Mouse (Mus musculus): ENCODE data around the gene Traf5. TPM values are rescaled to one million over a fixed set of nuclear protein-coding genes. Genes with fewer than 3 reads are reported as not detected.
A peak's percentile ranks its signal among the peaks of the same experiment; 100 is the strongest.

The Traf5 gene
- polyA plus RNA-seq, 1 experiment from 2014 or later, result 31.5 TPM

DNA sequence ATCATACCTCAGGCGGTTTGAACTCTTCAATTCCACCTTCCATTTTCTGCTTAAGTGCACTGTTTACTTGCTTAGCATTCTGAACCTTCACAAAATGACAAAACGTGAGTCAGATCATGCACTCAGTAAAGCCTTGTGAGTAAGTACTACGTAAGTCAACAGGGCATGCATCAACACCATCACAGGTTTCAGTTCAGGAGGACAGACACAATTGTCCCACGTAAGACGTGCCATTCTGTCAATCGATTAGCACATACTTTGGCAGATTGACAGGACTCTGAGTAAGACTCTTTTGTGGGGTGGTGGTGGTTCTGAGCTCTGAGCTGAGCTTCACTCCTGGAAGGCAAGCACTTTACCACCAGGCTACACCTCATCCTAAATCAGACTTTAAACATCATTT lies 23.9 kb upstream of the Traf5 start:
- no peak overlapping the region for H3K27ac ChIP-seq (ENCODE audit: low read length)
- H3K36me3 ChIP-seq (ENCODE audit: control insufficient read depth, insufficient read depth, low read length), result peaks cover 26% of the 10 kb centered on the region
- H3K9me3 ChIP-seq (replicated peaks; ENCODE audit: control insufficient read depth, low read length), result no peaks in the 10 kb centered on the region
- H3K4me2 ChIP-seq (ENCODE audit: low read depth, low read length), result no peak overlapping the region
- H3K4me1 ChIP-seq (ENCODE audit: control insufficient read depth, insufficient read depth, low read length), result no peaks in the 10 kb centered on the region
- H3K27me3 ChIP-seq (ENCODE audit: control insufficient read depth, insufficient read depth, low read length), result no peaks in the 10 kb centered on the region
- WGBS, result 89% methylated on average over 6 of the region's 6 CpGs
- ATAC-seq (ENCODE audit: insufficient read depth, low FRiP score), result no peak
- H3K9ac ChIP-seq (ENCODE audit: low read length), result no peak overlapping the region
- no peak overlapping the region for H3K4me3 ChIP-seq (replicated peaks; ENCODE audit: low read length)

DNA sequence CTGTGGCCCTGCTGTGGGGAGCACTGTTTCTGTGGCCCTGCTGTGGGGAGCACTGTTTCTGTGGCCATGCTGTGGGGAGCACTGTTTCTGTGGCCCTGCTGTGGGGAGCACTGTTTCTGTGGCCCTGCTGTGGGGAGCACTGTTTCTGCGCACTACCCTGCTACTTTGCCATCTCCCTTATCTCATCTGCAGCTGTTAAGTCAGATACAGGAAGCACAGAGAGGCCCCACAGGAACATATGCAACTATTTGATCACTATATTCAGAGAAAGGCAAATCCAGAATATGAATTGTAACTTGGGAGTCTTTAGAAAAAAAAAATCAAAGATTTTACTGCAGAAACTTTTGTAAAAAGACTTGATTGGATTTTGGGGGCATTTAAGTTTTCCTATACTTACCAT lies 23.0 kb upstream of the Traf5 start:
- no peak overlapping the region for H3K27ac ChIP-seq (ENCODE audit: low read length)
- 81% methylated on average over 1 of the region's 1 CpGs for whole genome bisulfite sequencing
- H3K9me3 ChIP-seq (replicated peaks; ENCODE audit: control insufficient read depth, low read length), result no peaks in the 10 kb centered on the region
- H3K27me3 ChIP-seq (ENCODE audit: control insufficient read depth, insufficient read depth, low read length), result no peaks in the 10 kb centered on the region
- no peaks in the 10 kb centered on the region for H3K4me1 ChIP-seq (ENCODE audit: control insufficient read depth, insufficient read depth, low read length)
- peaks cover 21% of the 10 kb centered on the region for H3K36me3 ChIP-seq (ENCODE audit: control insufficient read depth, insufficient read depth, low read length)
- no peak overlapping the region for H3K4me2 ChIP-seq (ENCODE audit: low read depth, low read length)
- no peak overlapping the region for H3K4me3 ChIP-seq (replicated peaks; ENCODE audit: low read length)
- no peak for ATAC-seq (ENCODE audit: insufficient read depth, low FRiP score)
- no peak overlapping the region for H3K9ac ChIP-seq (ENCODE audit: low read length)

DNA sequence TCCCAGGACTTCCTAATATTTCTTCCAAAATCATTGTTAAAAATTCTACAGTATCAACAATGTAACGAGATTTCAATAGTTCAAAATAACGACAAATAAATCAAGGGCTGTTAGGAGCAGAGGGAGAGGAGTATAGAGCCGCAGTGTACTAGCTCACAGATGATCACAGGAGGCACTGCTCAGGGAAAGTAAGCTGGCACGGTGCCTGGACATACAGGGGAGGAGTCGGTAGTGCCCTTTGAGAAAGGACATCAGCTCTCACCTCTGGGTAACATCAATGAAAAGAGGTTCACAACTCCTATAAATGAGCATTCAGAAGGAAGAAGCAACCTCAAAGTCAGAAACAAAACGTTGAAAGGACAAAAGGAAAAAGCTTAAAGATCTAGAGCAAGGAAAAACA lies 16.8 kb upstream of the Traf5 start:
- H3K36me3 ChIP-seq (ENCODE audit: control insufficient read depth, insufficient read depth, low read length), result no peaks in the 10 kb centered on the region; the same call in 1 of the 2 replicates
- no peak overlapping the region for H3K9ac ChIP-seq (ENCODE audit: low read length)
- H3K4me1 ChIP-seq (ENCODE audit: control insufficient read depth, insufficient read depth, low read length), result no peaks in the 10 kb centered on the region
- no peaks in the 10 kb centered on the region for H3K9me3 ChIP-seq (replicated peaks; ENCODE audit: control insufficient read depth, low read length)
- no peaks in the 10 kb centered on the region for H3K27me3 ChIP-seq (ENCODE audit: control insufficient read depth, insufficient read depth, low read length)
- no peak overlapping the region for H3K4me3 ChIP-seq (replicated peaks; ENCODE audit: low read length)
- no peak overlapping the region for H3K27ac ChIP-seq (ENCODE audit: low read length)
- 54% methylated on average over 6 of the region's 6 CpGs for WGBS
- no peak overlapping the region for H3K4me2 ChIP-seq (ENCODE audit: low read depth, low read length)
- ATAC-seq (ENCODE audit: insufficient read depth, low FRiP score), result no peak

DNA sequence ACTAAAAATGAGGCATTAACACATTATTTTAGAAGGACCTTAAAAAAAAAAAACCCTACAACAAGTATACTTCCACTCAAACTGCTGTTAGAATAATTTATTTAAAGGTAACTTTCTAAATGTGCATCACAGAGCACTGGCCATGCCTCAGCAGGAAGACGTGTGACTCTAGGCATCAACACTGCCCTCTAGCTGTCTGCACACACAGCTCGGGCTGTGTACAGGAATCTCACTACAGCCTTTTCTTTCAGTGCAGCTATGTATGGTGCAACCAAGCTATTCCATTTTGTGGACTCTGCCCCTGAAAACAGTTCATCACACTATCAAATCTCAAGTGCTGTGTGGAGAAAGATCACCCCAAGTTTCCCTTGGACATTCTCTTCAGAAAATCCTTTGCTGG lies 15.0 kb upstream of the Traf5 start:
- Histone ChIP-seq H3K4me3 (replicated peaks; ENCODE audit: low read length) (no peak overlapping the region), H3K36me3 (ENCODE audit: control insufficient read depth, insufficient read depth, low read length) (no peaks in the 10 kb centered on the region)
- WGBS, result 10% methylated on average over 2 of the region's 2 CpGs

DNA sequence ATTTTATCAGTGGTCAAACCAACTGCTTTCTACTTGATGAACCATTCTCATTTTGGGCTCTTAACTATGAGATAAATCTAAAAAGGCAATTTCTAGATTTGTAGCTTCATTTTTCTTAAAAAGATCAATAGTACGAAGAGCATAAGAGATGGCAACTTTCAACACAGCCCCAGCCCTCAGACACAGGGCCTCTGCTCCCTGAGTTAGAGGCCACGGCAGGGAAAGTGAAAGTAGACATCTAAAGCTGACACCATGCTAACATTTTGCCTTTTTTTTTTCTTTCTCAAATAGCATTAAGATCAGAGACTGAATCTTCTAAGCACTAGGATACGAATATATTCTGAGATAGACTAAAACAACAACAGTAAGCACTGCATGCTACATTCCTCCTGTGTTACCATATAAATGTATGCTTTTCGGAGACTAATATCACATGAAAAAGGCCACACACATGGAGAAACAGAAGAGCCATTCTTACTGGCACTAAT lies 13.6 kb upstream of the Traf5 start:
- WGBS, result 90% methylated on average over 4 of the region's 4 CpGs
- H3K4me1 ChIP-seq (ENCODE audit: control insufficient read depth, insufficient read depth, low read length), result no peaks in the 10 kb centered on the region
- H3K9me3 ChIP-seq (replicated peaks; ENCODE audit: control insufficient read depth, low read length), result no peaks in the 10 kb centered on the region
- no peak overlapping the region for H3K27ac ChIP-seq (ENCODE audit: low read length)
- H3K36me3 ChIP-seq (ENCODE audit: control insufficient read depth, insufficient read depth, low read length), result no peaks in the 10 kb centered on the region
- H3K4me3 ChIP-seq (replicated peaks; ENCODE audit: low read length), result no peak overlapping the region
- no peaks in the 10 kb centered on the region for H3K27me3 ChIP-seq (ENCODE audit: control insufficient read depth, insufficient read depth, low read length)
- no peak overlapping the region for H3K9ac ChIP-seq (ENCODE audit: low read length)
- no peak for ATAC-seq (ENCODE audit: insufficient read depth, low FRiP score)
- no peak overlapping the region for H3K4me2 ChIP-seq (ENCODE audit: low read depth, low read length)

More for the DNA sequence above, 15.0 kb upstream of the Traf5 start:
- Histone ChIP-seq H3K9me3 (replicated peaks; ENCODE audit: control insufficient read depth, low read length) (no peaks in the 10 kb centered on the region), H3K4me1 (ENCODE audit: control insufficient read depth, insufficient read depth, low read length) (no peaks in the 10 kb centered on the region), H3K4me2 (ENCODE audit: low read depth, low read length) (no peak overlapping the region), H3K27ac (ENCODE audit: low read length) (no peak overlapping the region), H3K27me3 (ENCODE audit: control insufficient read depth, insufficient read depth, low read length) (no peaks in the 10 kb centered on the region), H3K9ac (ENCODE audit: low read length) (no peak overlapping the region)
- ATAC-seq (ENCODE audit: insufficient read depth, low FRiP score), result peak; percentile 77; the same call in 1 of the 2 replicates

DNA sequence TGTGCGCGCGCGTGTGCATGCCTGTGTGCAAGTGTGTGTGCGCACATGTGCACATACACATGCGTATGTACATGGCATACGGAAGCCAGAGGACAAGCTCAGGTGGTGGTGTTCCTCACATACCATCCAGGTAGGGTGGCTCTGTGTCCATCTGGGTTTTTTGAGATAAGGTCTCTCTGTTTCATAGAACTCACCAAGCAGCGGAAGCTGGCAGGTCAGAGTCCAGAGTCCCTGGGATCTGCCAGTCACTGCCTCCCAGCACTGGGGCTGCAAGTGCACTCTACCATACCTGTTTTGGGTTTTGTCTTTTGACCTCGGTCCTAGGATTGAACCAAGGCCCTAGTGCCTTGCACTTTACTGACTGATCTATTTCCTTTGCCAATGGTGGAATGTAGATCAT lies 11.7 kb upstream of the Traf5 start:
- 96% methylated on average over 9 of the region's 9 CpGs for WGBS
- no peak for ATAC-seq (ENCODE audit: insufficient read depth, low FRiP score)
- no peaks in the 10 kb centered on the region for H3K9me3 ChIP-seq (replicated peaks; ENCODE audit: control insufficient read depth, low read length)

DNA sequence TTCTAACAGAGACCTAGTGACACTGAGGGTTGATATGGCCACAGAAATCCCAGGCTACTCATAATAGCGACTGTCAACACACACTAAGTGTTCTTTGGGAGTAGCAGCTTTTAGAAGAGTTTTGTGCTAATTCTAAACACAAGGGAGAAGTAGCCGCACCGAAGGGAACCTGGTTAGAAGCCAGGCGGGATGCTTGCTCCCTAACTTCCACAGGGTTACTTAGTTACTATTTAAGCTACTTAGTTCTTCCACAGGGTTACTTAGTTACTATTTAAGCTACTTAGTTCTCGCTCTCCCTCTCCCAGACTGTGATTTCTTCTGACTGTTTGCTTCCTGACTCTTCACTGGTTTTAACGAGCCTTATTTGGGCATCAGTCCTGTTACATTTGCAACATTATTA lies 10.8 kb upstream of the Traf5 start:
- Histone ChIP-seq H3K4me2 (ENCODE audit: low read depth, low read length) (no peak overlapping the region), H3K9ac (ENCODE audit: low read length) (no peak overlapping the region), H3K27me3 (ENCODE audit: control insufficient read depth, insufficient read depth, low read length) (no peaks in the 10 kb centered on the region), H3K9me3 (replicated peaks; ENCODE audit: control insufficient read depth, low read length) (no peaks in the 10 kb centered on the region), H3K4me1 (ENCODE audit: control insufficient read depth, insufficient read depth, low read length) (no peaks in the 10 kb centered on the region), H3K4me3 (replicated peaks; ENCODE audit: low read length) (no peak overlapping the region), H3K36me3 (ENCODE audit: control insufficient read depth, insufficient read depth, low read length) (0 out of 2 replicates have a peak, but pooled peaks cover 5% of the 10 kb centered on the region), H3K27ac (ENCODE audit: low read length) (no peak overlapping the region)
- no peak for ATAC-seq (ENCODE audit: insufficient read depth, low FRiP score)
- 83% methylated on average over 6 of the region's 6 CpGs for WGBS

More for the DNA sequence above, 11.7 kb upstream of the Traf5 start:
- no peaks in the 10 kb centered on the region for H3K27me3 ChIP-seq (ENCODE audit: control insufficient read depth, insufficient read depth, low read length)
- no peak overlapping the region for H3K9ac ChIP-seq (ENCODE audit: low read length)
- 0 out of 2 replicates have a peak, but pooled peaks cover 5% of the 10 kb centered on the region for H3K36me3 ChIP-seq (ENCODE audit: control insufficient read depth, insufficient read depth, low read length)
- no peak overlapping the region for H3K4me3 ChIP-seq (replicated peaks; ENCODE audit: low read length)
- no peaks in the 10 kb centered on the region for H3K4me1 ChIP-seq (ENCODE audit: control insufficient read depth, insufficient read depth, low read length)
- H3K27ac ChIP-seq (ENCODE audit: low read length), result no peak overlapping the region
- H3K4me2 ChIP-seq (ENCODE audit: low read depth, low read length), result no peak overlapping the region

DNA sequence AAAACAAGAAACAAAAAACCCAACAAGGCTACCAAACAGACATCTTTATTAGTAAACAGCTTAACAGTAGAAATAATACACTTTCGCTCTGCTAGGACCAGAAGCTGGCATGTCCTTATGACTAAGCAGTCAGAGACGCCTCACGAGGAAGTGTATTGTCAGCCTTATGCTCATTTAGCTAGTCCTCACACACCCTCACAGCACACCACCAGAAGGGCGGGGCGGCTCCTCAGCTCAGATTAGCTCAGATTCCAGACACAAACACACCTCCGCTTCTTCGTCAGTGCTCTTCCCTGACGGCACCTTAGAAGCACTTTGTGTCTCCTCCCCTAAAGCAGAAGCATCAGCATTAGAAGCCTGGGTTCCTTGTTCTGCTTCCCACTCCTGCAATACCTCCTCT lies 9.0 kb upstream of the Traf5 start:
- 63% methylated on average over 8 of the region's 8 CpGs for WGBS
- Histone ChIP-seq H3K36me3 (ENCODE audit: control insufficient read depth, insufficient read depth, low read length) (0 out of 2 replicates have a peak, but pooled peaks cover 5% of the 10 kb centered on the region), H3K9ac (ENCODE audit: low read length) (no peak overlapping the region), H3K4me2 (ENCODE audit: low read depth, low read length) (no peak overlapping the region), H3K27ac (ENCODE audit: low read length) (no peak overlapping the region; the same call in 1 of the 2 replicates), H3K9me3 (replicated peaks; ENCODE audit: control insufficient read depth, low read length) (no peaks in the 10 kb centered on the region), H3K4me3 (replicated peaks; ENCODE audit: low read length) (no peak overlapping the region), H3K27me3 (ENCODE audit: control insufficient read depth, insufficient read depth, low read length) (no peaks in the 10 kb centered on the region), H3K4me1 (ENCODE audit: control insufficient read depth, insufficient read depth, low read length) (no peaks in the 10 kb centered on the region)
- no peak for ATAC-seq (ENCODE audit: insufficient read depth, low FRiP score)

DNA sequence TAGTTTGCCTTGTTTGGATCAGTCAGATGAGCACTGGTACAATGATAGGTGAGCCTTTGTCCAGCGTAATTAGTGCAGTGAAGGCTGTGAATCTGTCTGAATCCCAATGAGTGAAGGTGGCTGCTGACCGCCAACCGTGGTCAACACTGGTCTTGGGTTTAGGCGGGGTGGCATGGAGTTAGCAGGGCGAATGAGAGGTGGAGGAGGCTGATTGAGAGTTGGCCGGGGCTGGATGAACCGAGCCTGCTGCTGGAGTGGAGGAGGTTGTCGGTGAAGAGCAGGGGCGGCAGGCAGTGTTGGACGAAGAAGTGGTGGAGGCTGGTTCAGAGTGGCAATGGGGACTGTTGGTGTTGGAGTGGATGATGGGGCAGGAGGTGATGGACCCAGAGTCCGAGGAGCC lies 8.4 kb upstream of the Traf5 start:
- Histone ChIP-seq H3K9ac (ENCODE audit: low read length) (no peak overlapping the region), H3K27ac (ENCODE audit: low read length) (no peak overlapping the region), H3K4me3 (replicated peaks; ENCODE audit: low read length) (no peak overlapping the region), H3K36me3 (ENCODE audit: control insufficient read depth, insufficient read depth, low read length) (0 out of 2 replicates have a peak, but pooled peaks cover 5% of the 10 kb centered on the region), H3K9me3 (replicated peaks; ENCODE audit: control insufficient read depth, low read length) (no peaks in the 10 kb centered on the region), H3K4me1 (ENCODE audit: control insufficient read depth, insufficient read depth, low read length) (no peaks in the 10 kb centered on the region), H3K4me2 (ENCODE audit: low read depth, low read length) (no peak overlapping the region), H3K27me3 (ENCODE audit: control insufficient read depth, insufficient read depth, low read length) (no peaks in the 10 kb centered on the region)
- no peak for ATAC-seq (ENCODE audit: insufficient read depth, low FRiP score)
- whole genome bisulfite sequencing, result 94% methylated on average over 11 of the region's 11 CpGs

All from stomach, embryonic 16.5 days (tissue).